Mouse (Mus musculus) testis, adult 2 months (tissue): ENCODE results near the gene Tmem37.

Experiments
- CTCF ChIP-seq: fragments of 200-500 bp; IDR thresholded peaks from 2 replicates; pipeline ENCODE4 v1.5.1; 2012; ENCODE audit warnings: low read depth, mild to moderate bottlenecking, inconsistent platforms, low read length, moderate library complexity; ENCODE audit not compliant: control insufficient read depth, insufficient read depth, insufficient replicate concordance
- POLR2A ChIP-seq: fragments of 200-500 bp; IDR thresholded peaks from 2 replicates; pipeline ENCODE4 v1.6.1; 2012; ENCODE audit warnings: low read depth, mild to moderate bottlenecking, inconsistent platforms, low read length, moderate library complexity; ENCODE audit not compliant: control insufficient read depth

DNA sequence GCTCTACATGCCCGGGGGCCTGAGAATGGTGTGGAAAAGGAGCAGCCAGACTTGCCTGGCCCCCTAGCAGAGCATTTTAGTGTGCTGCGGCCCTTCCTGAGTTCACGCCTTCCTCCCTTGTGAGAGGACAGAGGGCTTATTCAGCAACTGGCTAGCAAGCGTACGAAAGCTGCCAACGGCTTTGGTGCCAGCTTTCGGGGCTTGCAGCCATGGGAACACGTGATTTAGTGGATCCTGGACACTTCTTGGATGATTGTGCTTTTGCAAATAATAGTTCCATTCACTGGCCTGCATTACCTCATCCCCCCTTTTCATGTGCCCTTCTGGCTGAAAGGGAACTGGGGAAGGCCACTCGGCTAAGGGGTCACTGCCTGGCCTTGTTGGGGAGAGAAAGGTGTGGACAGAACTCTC is 41.8 kb upstream of the Tmem37 start:
- no peak for TF ChIP-seq CTCF
- TF ChIP-seq POLR2A, result no peak
